Comparison of ENCODE assay signal across 19 mouse cellular contexts in the genomic region with DNA sequence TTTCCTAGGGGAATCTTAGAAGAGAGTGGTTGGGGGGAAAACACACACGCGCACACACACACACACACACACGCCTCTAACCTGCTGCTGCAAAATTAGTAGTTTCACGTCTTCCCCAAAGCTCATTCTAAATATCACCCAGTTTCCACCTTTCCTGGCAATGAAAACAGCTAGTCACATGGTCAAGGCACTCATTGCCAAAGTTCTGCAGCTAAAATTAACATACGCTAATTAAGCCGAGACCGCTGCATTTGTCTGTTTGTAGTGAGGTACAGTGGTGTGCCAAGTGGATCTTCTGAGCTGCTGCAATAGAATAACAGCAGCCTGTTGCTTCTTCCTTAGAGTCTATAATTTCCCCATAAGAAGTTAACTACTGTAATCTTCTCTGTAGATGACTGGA. TPM values are rescaled to one million over a fixed set of nuclear protein-coding genes. Genes with fewer than 3 reads are reported as not detected.
A peak's percentile ranks its signal among the peaks of the same experiment; 100 is the strongest.
DNase-seq lines count a peak whose midpoint lies in the region; ATAC-seq and TF ChIP-seq lines count a peak whose summit lies in the region.
"Had no signal": no experiment of that assay in that cellular context is flagged by ENCODE, and none has a peak within 500 bp of the region (broad histone marks: within the 10 kb centered on the region; RNA-seq: fewer than 3 reads in every experiment).

No protein-coding gene starts in this region.

- WGBS in forebrain, embryonic 14.5 days, result 42% methylated on average over 7 of the region's 7 CpGs
- 96% methylated on average over 7 of the region's 7 CpGs for WGBS in forebrain, embryonic 10.5 days
- 62% methylated on average over 7 of the region's 7 CpGs for WGBS in hindbrain, postnatal 0 days
- 92% methylated on average over 7 of the region's 7 CpGs for WGBS in hindbrain, embryonic 11.5 days
- WGBS in forebrain, embryonic 16.5 days, result 43% methylated on average over 7 of the region's 7 CpGs

- TF ChIP-seq CTCF in hindbrain, postnatal 0 days (IDR thresholded peaks at IDR 0.05; ENCODE audit: low read depth), result no peak

- no peak overlapping the region for H3K9ac ChIP-seq in forebrain, embryonic 14.5 days (ENCODE audit: low read length)
- no peak overlapping the region for H3K9ac ChIP-seq in hindbrain, postnatal 0 days (replicated peaks; ENCODE audit: low read length)
- no peak overlapping the region for H3K9ac ChIP-seq in hindbrain, embryonic 11.5 days (ENCODE audit: low read depth, low read length)
- H3K9ac ChIP-seq in forebrain, embryonic 16.5 days (replicated peaks; ENCODE audit: low read depth, low read length), result no peak overlapping the region
- H3K9ac ChIP-seq: heart, embryonic 15.5 days; hindbrain, embryonic 14.5 days had no signal

- no peak overlapping the region for H3K4me2 ChIP-seq in forebrain, embryonic 14.5 days (ENCODE audit: low read length)
- no peak overlapping the region for H3K4me2 ChIP-seq in hindbrain, postnatal 0 days (ENCODE audit: low read depth, low read length)
- H3K4me2 ChIP-seq in hindbrain, embryonic 11.5 days (replicated peaks; ENCODE audit: low read depth, low read length), result no peak overlapping the region
- H3K4me2 ChIP-seq in forebrain, embryonic 16.5 days (ENCODE audit: low read length), result no peak overlapping the region
- H3K4me2 ChIP-seq: heart, embryonic 11.5 days; heart, embryonic 15.5 days; hindbrain, embryonic 14.5 days had no signal

- no peak overlapping the region for H3K4me3 ChIP-seq in forebrain, embryonic 14.5 days (ENCODE audit: low read depth, low read length)
- H3K4me3 ChIP-seq in forebrain, embryonic 10.5 days, result no peak overlapping the region
- H3K4me3 ChIP-seq in hindbrain, postnatal 0 days (ENCODE audit: low read length), result no peak overlapping the region
- no peak overlapping the region for H3K4me3 ChIP-seq in hindbrain, embryonic 11.5 days (ENCODE audit: low read depth, low read length)
- no peak overlapping the region for H3K4me3 ChIP-seq in forebrain, embryonic 16.5 days (replicated peaks; ENCODE audit: low read length)
- H3K4me3 ChIP-seq: embryonic facial prominence, embryonic 10.5 days; heart, embryonic 15.5 days had no signal

- H3K9me3 ChIP-seq in forebrain, embryonic 14.5 days (replicated peaks; ENCODE audit: control insufficient read depth, low read length), result no peaks in the 10 kb centered on the region
- H3K9me3 ChIP-seq in forebrain, embryonic 10.5 days, result no peaks in the 10 kb centered on the region
- H3K9me3 ChIP-seq in hindbrain, postnatal 0 days (ENCODE audit: low read length), result no peaks in the 10 kb centered on the region
- no peaks in the 10 kb centered on the region for H3K9me3 ChIP-seq in hindbrain, embryonic 11.5 days (ENCODE audit: control insufficient read depth, low read length)
- no peaks in the 10 kb centered on the region for H3K9me3 ChIP-seq in forebrain, embryonic 16.5 days (ENCODE audit: control insufficient read depth, low read length)
- H3K9me3 ChIP-seq: embryonic facial prominence, embryonic 10.5 days; heart, embryonic 15.5 days had no signal

- ATAC-seq in forebrain, embryonic 14.5 days, result peak; percentile 31
- no peak for ATAC-seq in hindbrain, postnatal 0 days
- ATAC-seq in hindbrain, embryonic 11.5 days (ENCODE audit: low FRiP score), result no peak
- peak; percentile 47 for ATAC-seq in forebrain, embryonic 16.5 days
- ATAC-seq: activated CD4-positive, CD25-positive, alpha-beta regulatory T cell, adult 4 months; intestine, embryonic 16.5 days had no signal

- H3K4me1 ChIP-seq in forebrain, embryonic 14.5 days (ENCODE audit: control insufficient read depth, insufficient read depth, low read length), result peaks cover 18% of the 10 kb centered on the region
- peaks cover 25% of the 10 kb centered on the region for H3K4me1 ChIP-seq in forebrain, embryonic 10.5 days
- H3K4me1 ChIP-seq in hindbrain, postnatal 0 days (ENCODE audit: insufficient read depth, low read length), result peaks cover 13% of the 10 kb centered on the region; the same call in 1 of the 2 replicates
- no peaks in the 10 kb centered on the region for H3K4me1 ChIP-seq in hindbrain, embryonic 11.5 days (replicated peaks; ENCODE audit: control insufficient read depth, insufficient read depth, low read length)
- peaks cover 30% of the 10 kb centered on the region for H3K4me1 ChIP-seq in forebrain, embryonic 16.5 days (replicated peaks; ENCODE audit: control insufficient read depth, insufficient read depth, low read length)
- H3K4me1 ChIP-seq: heart, embryonic 15.5 days had no signal

- H3K36me3 ChIP-seq in forebrain, embryonic 14.5 days (ENCODE audit: control insufficient read depth, insufficient read depth, low read length), result no peaks in the 10 kb centered on the region
- H3K36me3 ChIP-seq in forebrain, embryonic 10.5 days (replicated peaks), result no peaks in the 10 kb centered on the region
- H3K36me3 ChIP-seq in hindbrain, postnatal 0 days (ENCODE audit: insufficient read depth, low read length), result no peaks in the 10 kb centered on the region
- H3K36me3 ChIP-seq in hindbrain, embryonic 11.5 days (ENCODE audit: control insufficient read depth, insufficient read depth, low read length), result no peaks in the 10 kb centered on the region
- H3K36me3 ChIP-seq in forebrain, embryonic 16.5 days (ENCODE audit: control insufficient read depth, insufficient read depth), result no peaks in the 10 kb centered on the region
- H3K36me3 ChIP-seq: embryonic facial prominence, embryonic 10.5 days; heart, embryonic 15.5 days had no signal

- no peak overlapping the region for H3K27ac ChIP-seq in forebrain, embryonic 14.5 days (ENCODE audit: low read depth, low read length)
- no peak overlapping the region for H3K27ac ChIP-seq in forebrain, embryonic 10.5 days
- no peak overlapping the region for H3K27ac ChIP-seq in hindbrain, postnatal 0 days
- H3K27ac ChIP-seq in hindbrain, embryonic 11.5 days (ENCODE audit: low read depth, low read length), result no peak overlapping the region
- H3K27ac ChIP-seq in forebrain, embryonic 16.5 days (ENCODE audit: low read length), result no peak overlapping the region
- H3K27ac ChIP-seq: embryonic facial prominence, embryonic 10.5 days; heart, embryonic 15.5 days; hindbrain, embryonic 14.5 days had no signal

- H3K27me3 ChIP-seq in forebrain, embryonic 14.5 days (replicated peaks; ENCODE audit: control insufficient read depth, insufficient read depth, low read length), result no peaks in the 10 kb centered on the region
- peaks cover 15% of the 10 kb centered on the region; the same call in 1 of the 2 replicates for H3K27me3 ChIP-seq in forebrain, embryonic 10.5 days (ENCODE audit: poor library complexity, severe bottlenecking)
- no peaks in the 10 kb centered on the region for H3K27me3 ChIP-seq in hindbrain, postnatal 0 days (ENCODE audit: insufficient read depth, low read length)
- H3K27me3 ChIP-seq in hindbrain, embryonic 11.5 days (ENCODE audit: control insufficient read depth, insufficient read depth, low read length), result no peaks in the 10 kb centered on the region
- no peaks in the 10 kb centered on the region for H3K27me3 ChIP-seq in forebrain, embryonic 16.5 days (replicated peaks; ENCODE audit: control insufficient read depth, insufficient read depth, low read length)
- H3K27me3 ChIP-seq: heart, embryonic 15.5 days had no signal

- peak; percentile 83 for DNase-seq in forebrain, embryonic 14.5 days (ENCODE audit: low spot score)
- DNase-seq in forebrain, embryonic 10.5 days (ENCODE audit: extremely low spot score, low spot score), result no peak
- peak; percentile 46 for DNase-seq in hindbrain, postnatal 0 days (ENCODE audit: low spot score)
- DNase-seq in hindbrain, embryonic 11.5 days (ENCODE audit: low spot score), result no peak
- peak; percentile 4 for DNase-seq in R1 (ENCODE audit: low read depth, low spot score)
- no peak for DNase-seq in lung, postnatal 10 days
- DNase-seq: cerebellum, adult 2 months; gastrocnemius, postnatal 14 days; heart, postnatal 14 days had no signal

RNA-seq across cellular contexts. Expression of a gene that starts 32.5 kb away (rescaled TPM):
- 0.89 and 0.98 TPM in 2 replicates for polyA plus RNA-seq in forebrain, embryonic 14.5 days (2014; fragmentation: Nextera tagmentation; extraction: Ambion mirVana)
- 0.29 and 0.34 TPM in 2 replicates for polyA plus RNA-seq in forebrain, embryonic 10.5 days (2016; fragmentation: Nextera tagmentation; extraction: Ambion mirVana)
- 0.78 and 0.79 TPM in 2 replicates for total RNA-seq in hindbrain, postnatal 0 days (2014; rRNA removed)
- 0.59 and 0.63 TPM in 2 replicates for polyA plus RNA-seq in hindbrain, postnatal 0 days (2015; fragmentation: Nextera tagmentation; extraction: Ambion mirVana)
- polyA plus RNA-seq in hindbrain, embryonic 11.5 days (2014; fragmentation: Nextera tagmentation; extraction: Ambion mirVana), result 0.25 TPM in 1 of 2 replicates, not detected in the other
- 0.95 and 1.7 TPM in 2 replicates for polyA plus RNA-seq in forebrain, embryonic 16.5 days (2015; fragmentation: Nextera tagmentation; extraction: Ambion mirVana)
- total RNA-seq: hematopoietic stem cell, adult 5-6 weeks; MEL had no signal
- polyA plus RNA-seq: activated CD4-positive, CD25-positive, alpha-beta regulatory T cell, adult 4 months; C2C12 had no signal

RNA-seq across cellular contexts. Expression of a gene that starts 32.6 kb away (rescaled TPM):
- 5.5 and 7.3 TPM in 2 replicates for polyA plus RNA-seq in forebrain, embryonic 14.5 days (2014; fragmentation: Nextera tagmentation; extraction: Ambion mirVana)
- 11.4 and 12.0 TPM in 2 replicates for polyA plus RNA-seq in forebrain, embryonic 10.5 days (2016; fragmentation: Nextera tagmentation; extraction: Ambion mirVana)
- total RNA-seq in hindbrain, postnatal 0 days (2014; rRNA removed), result 4.3 and 4.4 TPM in 2 replicates
- polyA plus RNA-seq in hindbrain, postnatal 0 days (2015; fragmentation: Nextera tagmentation; extraction: Ambion mirVana), result 3.0 and 3.8 TPM in 2 replicates
- 10.5 and 10.7 TPM in 2 replicates for polyA plus RNA-seq in hindbrain, embryonic 11.5 days (2014; fragmentation: Nextera tagmentation; extraction: Ambion mirVana)
- 6.4 and 6.8 TPM in 2 replicates for polyA plus RNA-seq in forebrain, embryonic 16.5 days (2015; fragmentation: Nextera tagmentation; extraction: Ambion mirVana)

Comparison
In these comparisons a context has a peak if more than half of its experiments do, and no peak if none do; other contexts are left out.
1. DNase-seq: peak in forebrain, embryonic 14.5 days (single experiment), hindbrain, postnatal 0 days (single experiment) and R1 (single experiment); none in forebrain, embryonic 10.5 days (single experiment), hindbrain, embryonic 11.5 days (single experiment) and lung, postnatal 10 days (single experiment).
2. ATAC-seq: peak in forebrain, embryonic 14.5 days (single experiment) and forebrain, embryonic 16.5 days (single experiment); none in hindbrain, postnatal 0 days (single experiment) and hindbrain, embryonic 11.5 days (single experiment).